In the genomic region with DNA sequence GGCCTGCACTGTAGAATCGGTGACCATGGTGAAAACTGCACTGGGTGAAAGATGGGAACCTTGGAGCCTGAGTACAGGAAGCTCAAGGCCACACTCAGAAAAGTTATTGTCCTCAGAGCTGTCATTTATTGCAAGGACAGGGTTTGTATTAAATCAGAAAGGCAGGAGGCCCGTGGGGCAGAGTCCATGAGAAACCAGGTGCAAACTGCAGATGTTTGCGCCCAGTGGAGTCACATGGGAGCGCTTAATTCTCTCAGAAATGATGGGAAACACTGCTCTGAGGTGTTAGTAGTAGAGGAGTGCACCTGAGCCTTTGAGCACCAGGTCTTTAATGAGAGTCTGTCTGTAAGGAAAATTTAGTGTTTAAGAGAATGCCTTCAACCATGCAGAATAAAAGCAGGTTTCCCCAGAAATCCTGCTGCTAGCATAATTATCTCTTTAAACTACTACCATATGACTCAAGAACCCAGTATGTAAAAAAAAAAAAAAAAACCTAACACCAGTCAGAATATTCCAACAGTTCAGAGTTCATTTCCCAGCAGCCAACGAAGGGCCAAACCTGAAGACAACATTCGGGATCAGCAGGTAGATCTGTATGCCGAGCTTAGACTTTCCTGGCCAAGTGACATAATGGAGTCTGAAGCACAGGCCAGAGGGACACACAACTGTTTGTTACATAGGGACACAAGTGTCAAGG, we compare ENCODE assay signal across 22 mouse cellular contexts. TPM values are rescaled to one million over a fixed set of nuclear protein-coding genes. Genes with fewer than 3 reads are reported as not detected.
DNase-seq lines count a peak whose midpoint lies in the region; ATAC-seq and TF ChIP-seq lines count a peak whose summit lies in the region.
"Had no signal": no experiment of that assay in that cellular context is flagged by ENCODE, and none has a peak within 500 bp of the region (broad histone marks: within the 10 kb centered on the region; RNA-seq: fewer than 3 reads in every experiment).

No protein-coding gene starts in this region.

- no peaks in the 10 kb centered on the region for H3K27me3 ChIP-seq in stomach, embryonic 16.5 days (ENCODE audit: control insufficient read depth, insufficient read depth, low read length)
- no peaks in the 10 kb centered on the region for H3K27me3 ChIP-seq in stomach, postnatal 0 days (ENCODE audit: control insufficient read depth, insufficient read depth, low read length)
- H3K27me3 ChIP-seq in neural tube, embryonic 15.5 days (replicated peaks), result no peaks in the 10 kb centered on the region
- H3K27me3 ChIP-seq: forebrain, embryonic 15.5 days; hindbrain, embryonic 12.5 days; liver, embryonic 13.5 days; Patski had no signal

- H3K4me1 ChIP-seq in stomach, embryonic 16.5 days (ENCODE audit: control insufficient read depth, insufficient read depth, low read length), result no peaks in the 10 kb centered on the region
- H3K4me1 ChIP-seq in stomach, postnatal 0 days (replicated peaks; ENCODE audit: control insufficient read depth, insufficient read depth), result no peaks in the 10 kb centered on the region
- peaks cover 3% of the 10 kb centered on the region for H3K4me1 ChIP-seq in neural tube, embryonic 15.5 days
- H3K4me1 ChIP-seq: forebrain, embryonic 15.5 days; heart, embryonic 10.5 days; hindbrain, embryonic 12.5 days; liver, embryonic 13.5 days had no signal

- ATAC-seq in cerebellum, adult (ENCODE audit: insufficient number of reproducible peaks, low FRiP score, low TSS enrichment), result 0 out of 2 replicates have a peak, but pooled peaks have one; percentile 45
- 0 out of 2 replicates have a peak, but pooled peaks have one; percentile 44 for ATAC-seq in stomach, embryonic 16.5 days (ENCODE audit: insufficient read depth, low FRiP score)
- ATAC-seq in stomach, postnatal 0 days (ENCODE audit: low FRiP score, low TSS enrichment), result no peak
- peak; percentile 63 for ATAC-seq in neural tube, embryonic 15.5 days (ENCODE audit: low FRiP score)
- ATAC-seq: CD4-positive, CD25-positive, alpha-beta regulatory T cell, adult 4 months; forebrain, embryonic 15.5 days had no signal

- H3K9ac ChIP-seq in stomach, embryonic 16.5 days (ENCODE audit: low read length), result no peak overlapping the region
- no peak overlapping the region for H3K9ac ChIP-seq in stomach, postnatal 0 days (ENCODE audit: low read length)
- no peak overlapping the region for H3K9ac ChIP-seq in neural tube, embryonic 15.5 days (replicated peaks)
- H3K9ac ChIP-seq: forebrain, embryonic 15.5 days; hindbrain, embryonic 12.5 days; liver, embryonic 13.5 days; lung, embryonic 14.5 days had no signal

- H3K36me3 ChIP-seq in stomach, embryonic 16.5 days (ENCODE audit: control insufficient read depth, insufficient read depth, low read length), result no peaks in the 10 kb centered on the region
- H3K36me3 ChIP-seq in stomach, postnatal 0 days (ENCODE audit: control insufficient read depth, insufficient read depth, low read length), result no peaks in the 10 kb centered on the region
- no peaks in the 10 kb centered on the region for H3K36me3 ChIP-seq in neural tube, embryonic 15.5 days
- H3K36me3 ChIP-seq: forebrain, embryonic 15.5 days; heart, embryonic 10.5 days; hindbrain, embryonic 12.5 days; liver, embryonic 13.5 days had no signal

- no peak overlapping the region for H3K4me3 ChIP-seq in stomach, embryonic 16.5 days (replicated peaks; ENCODE audit: low read length)
- no peak overlapping the region for H3K4me3 ChIP-seq in stomach, postnatal 0 days (ENCODE audit: low read depth, low read length)
- H3K4me3 ChIP-seq in neural tube, embryonic 15.5 days (replicated peaks), result no peak overlapping the region
- H3K4me3 ChIP-seq: forebrain, embryonic 15.5 days; heart, embryonic 10.5 days; hindbrain, embryonic 12.5 days; layer of hippocampus, adult 2 months; liver, embryonic 13.5 days had no signal

- no peak overlapping the region for H3K4me2 ChIP-seq in stomach, embryonic 16.5 days (ENCODE audit: low read depth, low read length)
- no peak overlapping the region for H3K4me2 ChIP-seq in stomach, postnatal 0 days (replicated peaks; ENCODE audit: low read depth)
- no peak overlapping the region for H3K4me2 ChIP-seq in neural tube, embryonic 15.5 days
- H3K4me2 ChIP-seq: forebrain, embryonic 15.5 days; hindbrain, embryonic 12.5 days; liver, embryonic 13.5 days; lung, embryonic 14.5 days had no signal

- 76% methylated on average over 7 of the region's 7 CpGs for WGBS in stomach, embryonic 16.5 days
- 75% methylated on average over 7 of the region's 7 CpGs for WGBS in stomach, postnatal 0 days
- 28% methylated on average over 7 of the region's 7 CpGs for WGBS in large intestine, adult 2 months
- WGBS in neural tube, embryonic 15.5 days, result 62% methylated on average over 7 of the region's 7 CpGs

- no peak for TF ChIP-seq EP300 in stomach, postnatal 0 days (optimal IDR thresholded peaks at IDR 0.05)

- H3K9me3 ChIP-seq in stomach, embryonic 16.5 days (replicated peaks; ENCODE audit: control insufficient read depth, low read length), result no peaks in the 10 kb centered on the region
- no peaks in the 10 kb centered on the region for H3K9me3 ChIP-seq in stomach, postnatal 0 days (ENCODE audit: control insufficient read depth, low read length)
- H3K9me3 ChIP-seq in neural tube, embryonic 15.5 days (replicated peaks), result no peaks in the 10 kb centered on the region
- H3K9me3 ChIP-seq: forebrain, embryonic 15.5 days; heart, embryonic 10.5 days; hindbrain, embryonic 12.5 days; liver, embryonic 13.5 days had no signal

- no peak for TF ChIP-seq CTCF in stomach, postnatal 0 days (IDR thresholded peaks at IDR 0.05; ENCODE audit: low read depth)

- no peak overlapping the region for H3K27ac ChIP-seq in stomach, embryonic 16.5 days (ENCODE audit: low read length)
- no peak overlapping the region for H3K27ac ChIP-seq in stomach, postnatal 0 days (replicated peaks)
- no peak overlapping the region for H3K27ac ChIP-seq in neural tube, embryonic 15.5 days (replicated peaks)
- H3K27ac ChIP-seq: forebrain, embryonic 15.5 days; heart, embryonic 10.5 days; hindbrain, embryonic 12.5 days; layer of hippocampus, adult 2 months; liver, embryonic 13.5 days had no signal

- DNase-seq in cerebellum, adult 11-12 months, result no peak
- DNase-seq in stomach, postnatal 0 days (ENCODE audit: low spot score), result no peak
- peak; percentile 21 for DNase-seq in large intestine, adult 2 months (ENCODE audit: low read depth, low spot score)
- DNase-seq in testis, postnatal 14 days (ENCODE audit: low spot score), result no peak
- no peak for DNase-seq in lung, postnatal 36 days
- DNase-seq: cerebellum, postnatal 10 days; kidney, postnatal 10 days; layer of hippocampus, postnatal 36 days; liver, embryonic 13.5 days; lung, embryonic 14.5 days; lung, postnatal 4 days; right cerebral cortex, postnatal 14 days; spleen, adult 18-20 months had no signal

RNA-seq across cellular contexts. Expression of gene Vim, which starts 56.6 kb away (rescaled TPM):
- 472 and 493 TPM in 2 replicates for polyA plus RNA-seq in stomach, embryonic 16.5 days (2015; fragmentation: Nextera tagmentation; extraction: Ambion mirVana)
- 287 and 331 TPM in 2 replicates for polyA plus RNA-seq in stomach, postnatal 0 days (2015; fragmentation: Nextera tagmentation; extraction: Ambion mirVana)
- polyA plus RNA-seq in large intestine, adult 2 months (2012; rRNA removed), result 285 and 344 TPM in 2 replicates
- polyA plus RNA-seq in neural tube, embryonic 15.5 days (2015; fragmentation: Nextera tagmentation; extraction: Ambion mirVana), result 441 and 489 TPM in 2 replicates
